Mouse (Mus musculus) large intestine, adult 2 months (tissue): Measurements from ENCODE around the gene Cbx3. TPM values are rescaled to one million over a fixed set of nuclear protein-coding genes. Genes with fewer than 3 reads are reported as not detected.

Experiments used
- DNase-seq: peaks from one replicate; pipeline ENCODE4 v3.0.0-alpha.2; 2012; ENCODE audit warnings: low read depth, low spot score
- WGBS: fragments of 180-500 bp; shearing (Covaris S2); methylation state at CpG from one replicate; pipeline ENCODE4 v1.1.7; 2018; 5-methylcytosine and 5-hydroxymethylcytosine counted together
- polyA plus RNA-seq: library from polyadenylated mRNA; depleted of rRNA; stranded (reverse); fragments of >200 nt; gene quantifications from 2 replicates; pipeline ENCODE4 v1.2.3, GENCODE M21; 2012; rRNA removed

Gene Cbx3
- polyA plus RNA-seq = 6.8 and 7.4 TPM in 2 replicates

DNA sequence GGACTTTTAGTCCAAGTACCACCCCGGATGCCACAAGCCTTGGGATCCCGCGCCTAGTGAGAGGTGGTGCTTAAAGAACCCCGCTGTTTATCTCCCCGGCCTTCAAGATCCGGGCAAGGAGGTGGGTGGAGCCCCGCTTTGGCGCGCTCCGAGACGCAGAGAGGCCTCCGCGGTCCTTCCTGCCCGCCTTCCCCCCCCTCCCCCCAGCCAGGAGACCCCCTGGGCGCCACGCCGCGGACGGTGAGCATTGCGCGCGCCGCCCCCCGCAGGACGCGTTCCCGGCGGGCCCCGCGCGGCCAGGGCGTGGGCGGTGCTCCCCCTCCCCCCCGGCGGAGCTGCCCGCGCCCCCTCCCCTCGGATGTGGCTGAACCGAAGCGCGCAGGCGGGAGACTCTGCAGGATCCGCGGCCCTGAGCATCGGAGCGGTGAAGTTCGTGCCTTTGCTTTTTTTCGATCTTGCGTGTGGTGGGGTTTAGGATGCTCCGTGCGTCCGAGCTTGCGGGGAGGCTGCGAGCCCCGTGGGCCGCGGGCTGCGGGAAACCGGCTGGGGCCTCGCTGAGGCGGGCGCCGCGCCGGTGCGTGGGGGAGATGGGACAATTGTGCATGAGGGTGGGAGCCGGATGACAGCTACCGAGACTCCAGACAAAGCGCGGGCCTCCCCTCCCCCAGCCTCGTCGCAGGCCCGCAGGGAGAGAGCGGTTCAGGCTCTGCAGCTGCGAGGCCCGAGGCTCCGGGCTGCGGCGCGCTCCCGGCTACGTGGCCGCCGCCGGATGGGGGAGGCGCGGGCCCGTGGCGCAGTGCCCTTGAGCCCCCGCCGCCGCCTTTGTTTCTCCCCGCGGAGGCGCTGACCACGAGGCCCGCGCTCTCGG is at the start of gene Cbx3:
Gene Cbx3 (plus strand): TSS at position 50 of the 868 bp plus-strand sequence.
- under 1% methylated on average over 99 of the region's 99 CpGs for WGBS
- no peak for DNase-seq

DNA sequence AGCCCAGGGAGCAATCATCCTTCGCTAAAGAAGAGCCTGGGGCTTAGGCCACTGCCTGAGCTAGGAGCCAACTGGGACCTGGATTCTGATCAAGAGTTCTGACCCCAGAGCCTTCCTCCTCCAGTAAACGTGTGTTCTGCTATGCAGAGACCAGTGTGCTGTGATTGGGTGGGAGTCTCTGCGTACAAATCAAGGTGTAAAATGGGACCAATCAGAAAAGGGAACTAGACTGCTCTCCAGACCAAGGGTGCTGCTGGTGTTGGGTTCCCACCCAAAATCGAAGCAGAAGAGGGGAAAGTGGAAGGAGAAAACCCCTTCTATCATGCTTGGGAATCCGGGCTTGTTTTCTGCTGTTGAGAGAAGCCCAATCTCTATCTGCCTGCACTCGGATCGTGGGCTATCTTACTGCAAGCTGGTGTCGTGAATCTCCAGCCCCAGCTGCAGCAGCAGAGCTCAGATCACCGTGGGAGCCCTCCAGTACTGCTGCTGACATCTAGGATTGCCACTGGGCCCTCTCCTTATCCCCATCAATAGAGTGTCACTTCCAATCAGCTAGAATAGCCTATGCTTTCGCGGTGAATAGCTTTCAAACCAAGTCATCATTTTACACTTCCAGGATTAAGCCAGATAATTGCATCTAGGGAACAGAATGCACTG is 46.6 kb upstream of the Cbx3 start:
- no peak for DNase-seq
- WGBS = 63% methylated on average over 11 of the region's 11 CpGs

DNA sequence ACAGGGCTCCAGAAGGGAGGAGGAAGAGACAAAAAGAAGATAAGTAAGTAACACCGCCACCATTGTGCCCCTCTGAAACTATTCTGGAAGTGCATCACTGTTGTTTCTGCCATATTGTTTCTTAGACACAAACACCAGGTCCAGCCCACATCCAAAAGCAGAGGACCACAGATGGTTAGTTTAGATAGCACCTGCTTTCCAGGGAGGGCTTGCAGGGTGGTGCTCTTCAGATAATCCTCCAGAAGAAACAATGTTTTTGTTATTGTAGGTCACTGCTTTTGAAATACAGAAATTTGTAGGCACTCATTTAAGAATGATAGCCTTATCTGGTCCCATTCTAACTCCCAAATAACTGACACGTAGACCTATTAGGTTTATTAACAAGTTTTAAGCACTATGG is 45.6 kb upstream of the Cbx3 start:
- 90% methylated on average over 2 of the region's 2 CpGs for WGBS
- no peak for DNase-seq

DNA sequence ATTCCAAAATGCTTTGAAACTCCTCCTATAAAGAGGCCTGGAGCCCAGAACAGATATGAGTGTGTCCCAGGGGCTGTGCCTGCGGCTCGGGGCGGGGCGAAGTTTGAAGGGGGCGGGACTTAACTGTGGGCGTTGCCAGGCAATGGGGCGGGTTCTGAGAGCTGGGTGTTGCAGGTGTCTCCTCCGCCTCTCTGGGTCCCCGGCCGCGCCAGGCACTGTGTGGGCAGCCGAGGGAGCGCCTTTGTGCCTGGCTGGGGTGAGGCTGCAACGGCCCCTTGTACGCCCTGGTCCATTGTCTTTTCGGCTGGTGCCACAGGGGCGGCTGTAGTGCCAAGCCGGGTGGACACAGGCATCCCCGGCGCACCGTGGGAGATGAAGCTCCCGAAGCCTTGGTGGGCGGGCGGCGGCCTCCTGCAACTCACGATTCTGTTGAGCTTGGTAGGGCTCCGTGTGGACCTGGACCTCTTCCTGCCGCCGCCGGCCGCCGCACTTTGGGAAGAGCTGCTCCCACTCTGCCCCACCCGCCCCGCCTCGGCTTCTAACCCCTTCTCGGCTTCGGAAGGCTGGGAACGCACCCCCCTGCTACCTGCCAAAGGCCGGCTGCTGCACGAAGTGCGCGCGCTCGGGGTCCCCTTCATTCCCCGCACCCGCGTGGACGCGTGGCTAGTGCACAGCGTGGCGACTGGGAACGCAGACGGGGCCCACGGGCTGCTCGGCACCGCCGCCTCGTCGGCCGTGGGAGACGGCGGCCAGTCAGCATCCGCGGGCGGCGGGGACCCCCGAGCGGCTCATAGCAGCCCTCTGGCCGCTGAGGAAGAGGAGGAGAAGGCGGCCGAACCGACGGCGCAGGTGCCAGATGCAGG is 37.4 kb upstream of the Cbx3 start, which contains the start of gene Nfe2l3:
Gene Nfe2l3 (plus strand): TSS at position 136 of the 863 bp plus-strand sequence.
- WGBS = 1% methylated on average over 74 of the region's 74 CpGs
- DNase-seq = peak; percentile 31

DNA sequence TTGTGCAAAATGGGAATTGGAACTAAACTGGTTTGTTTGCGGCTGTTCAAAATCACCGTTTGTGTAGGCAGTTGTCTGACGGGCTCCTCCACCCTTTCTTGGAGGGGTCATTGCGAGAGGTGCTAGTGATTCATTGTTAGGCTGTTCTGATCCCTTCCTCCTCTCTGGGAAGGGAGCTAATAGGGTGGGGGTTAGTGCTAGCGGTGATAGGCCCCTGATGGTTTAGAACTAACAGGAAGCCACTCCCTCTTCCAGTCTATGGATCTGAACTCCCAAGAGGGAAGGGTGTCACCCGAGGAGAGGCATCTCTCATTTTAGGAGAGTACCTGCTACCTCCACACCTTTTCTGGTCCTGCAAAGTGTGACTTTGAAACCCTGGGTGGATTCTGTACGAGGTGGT is 35.9 kb upstream of the Cbx3 start:
- no peak for DNase-seq
- WGBS = 45% methylated on average over 7 of the region's 7 CpGs

DNA sequence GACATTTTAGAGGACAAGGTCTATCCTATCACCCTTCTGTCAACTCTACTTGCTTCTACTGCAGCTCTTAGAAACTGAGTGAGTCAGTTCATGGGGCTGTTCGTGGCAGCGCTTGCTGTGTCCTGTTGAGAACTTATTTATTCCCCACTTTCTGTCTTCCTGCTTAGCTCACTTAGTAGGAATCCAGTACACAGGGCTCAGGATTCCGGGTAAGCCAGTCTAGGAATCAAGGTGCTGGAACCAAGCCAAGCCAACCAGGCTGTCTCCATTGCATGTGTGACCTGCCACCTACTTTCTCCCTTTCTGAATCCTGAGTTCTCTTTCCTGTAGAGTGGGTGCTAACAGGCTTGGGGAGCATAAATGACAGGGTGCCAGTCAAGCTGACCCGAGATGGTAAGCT is 32.5 kb upstream of the Cbx3 start:
- no peak for DNase-seq
- 29% methylated on average over 4 of the region's 4 CpGs for WGBS

DNA sequence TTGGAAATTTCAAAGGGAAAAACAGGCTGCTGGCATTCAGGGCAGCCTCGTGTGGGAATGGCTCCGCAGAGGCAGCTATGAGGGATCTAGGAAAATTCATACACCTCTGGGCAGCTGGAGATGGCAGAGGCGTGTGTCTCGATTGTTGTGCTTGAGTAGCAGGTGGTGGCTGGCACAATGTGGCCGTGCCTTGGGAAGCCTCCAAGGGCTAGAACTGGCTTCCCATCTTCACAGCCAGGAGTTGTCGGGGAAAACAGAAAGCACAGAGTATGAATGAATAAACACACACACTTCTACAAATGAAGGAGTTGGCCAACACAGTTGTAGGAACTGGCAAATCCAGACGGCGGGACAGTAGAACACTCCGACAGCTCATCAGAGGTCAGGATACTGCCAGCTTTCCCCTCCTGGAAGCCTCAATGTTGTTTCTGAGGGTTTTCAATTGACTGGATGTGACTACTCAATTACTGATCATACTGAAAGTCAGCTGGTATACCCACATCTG is 31.3 kb upstream of the Cbx3 start:
- DNase-seq = no peak
- WGBS = 81% methylated on average over 9 of the region's 9 CpGs

DNA sequence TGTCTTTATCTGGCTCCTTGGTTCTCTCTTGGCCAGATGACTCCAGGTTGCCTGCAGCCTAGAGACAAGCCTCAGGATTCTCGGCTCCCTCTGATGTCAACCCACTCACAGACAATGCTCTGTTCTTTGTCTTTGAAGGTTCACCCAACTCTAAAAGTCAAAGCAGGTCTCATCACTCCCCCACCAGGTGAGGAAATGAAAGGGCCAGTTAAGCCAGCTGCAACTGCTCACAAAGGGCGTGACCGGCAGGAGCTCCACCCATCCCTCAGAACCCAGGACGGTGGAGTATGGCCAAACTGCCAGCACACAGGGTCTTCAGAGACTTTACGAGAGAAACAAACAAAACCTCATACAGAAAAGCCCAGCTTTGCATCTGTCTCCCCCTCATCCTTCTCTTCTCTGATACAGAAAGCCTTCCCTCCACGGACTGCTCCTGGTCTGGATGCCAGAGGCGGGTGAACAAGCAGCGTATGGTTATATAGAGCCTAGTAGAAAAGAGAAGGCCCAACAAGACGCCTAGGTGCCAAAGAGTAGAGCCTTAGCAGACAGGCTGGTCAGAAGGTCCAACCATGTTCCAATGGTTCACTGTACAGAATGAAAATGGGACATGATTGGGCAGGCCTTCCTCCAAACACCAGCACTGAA is 27.8 kb upstream of the Cbx3 start:
- no peak for DNase-seq
- WGBS = 45% methylated on average over 9 of the region's 9 CpGs

DNA sequence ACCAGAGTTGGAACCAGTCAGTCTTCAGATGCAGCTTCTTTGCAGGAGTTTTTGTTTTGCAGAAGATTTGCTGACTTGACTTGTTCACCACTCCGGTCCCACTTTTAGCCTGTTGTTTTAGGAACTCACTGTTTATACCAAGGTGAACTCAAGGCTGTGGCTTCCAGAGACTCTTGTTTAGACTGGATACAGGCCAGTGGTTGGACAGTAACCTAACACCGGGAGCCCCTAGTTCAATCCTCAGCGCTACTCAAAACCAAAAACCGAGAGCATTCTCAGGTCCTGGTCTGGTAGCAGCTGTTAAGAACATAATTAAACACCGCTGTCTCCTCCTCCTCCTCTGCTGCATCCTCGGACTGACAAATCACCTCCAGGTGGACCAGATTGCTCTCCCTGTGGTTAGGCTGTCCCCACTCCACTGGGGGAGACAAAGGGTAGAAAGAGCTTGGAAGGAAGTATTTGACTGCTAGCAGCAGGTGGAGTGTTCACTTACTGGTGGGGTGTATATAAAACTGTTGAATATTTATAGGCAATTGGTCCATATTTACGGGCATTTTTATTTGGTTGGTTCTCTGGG is 17.1 kb upstream of the Cbx3 start:
- no peak for DNase-seq

DNA sequence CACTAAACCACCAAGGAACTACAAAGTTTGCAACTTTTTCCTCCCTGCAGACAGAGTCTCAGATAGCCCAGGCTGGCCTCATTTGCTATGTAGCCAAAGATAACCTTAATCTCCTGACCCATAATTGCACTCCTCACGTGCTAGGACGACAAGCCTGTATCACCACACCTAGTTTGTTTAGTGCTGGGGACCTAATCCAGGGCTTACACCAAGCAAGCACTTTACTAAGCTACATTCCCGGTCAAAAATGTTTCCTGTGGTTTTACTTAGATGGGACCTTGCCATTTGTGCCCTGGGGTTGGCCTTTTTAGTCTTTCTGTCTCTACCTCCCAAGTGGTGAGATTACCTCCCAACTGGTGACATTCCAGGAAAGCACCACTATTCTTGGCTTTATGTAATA is 15.2 kb upstream of the Cbx3 start:
- DNase-seq = no peak
- 14% methylated on average over 3 of the region's 3 CpGs for WGBS

More for the DNA sequence above, 17.1 kb upstream of the Cbx3 start:
- 55% methylated on average over 7 of the region's 7 CpGs for WGBS

DNA sequence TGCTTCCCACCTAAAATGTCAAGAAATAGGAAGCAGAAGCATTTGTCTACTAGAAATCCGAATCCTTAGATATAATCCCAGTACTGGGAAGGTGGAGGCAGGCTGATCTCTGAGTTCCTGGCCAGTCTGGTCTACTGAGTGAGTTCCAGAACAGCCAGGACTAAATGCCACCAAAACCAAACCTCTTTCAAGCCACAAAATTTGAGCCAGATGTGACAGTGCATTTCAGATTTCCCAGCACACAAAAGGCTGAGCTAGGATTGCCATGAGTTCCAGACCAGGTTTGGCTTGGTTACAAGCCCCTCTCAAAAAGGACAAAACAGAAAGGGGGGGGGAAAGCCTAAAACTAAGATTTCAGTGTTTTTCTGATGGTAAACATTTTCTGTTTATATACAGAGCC is 14.0 kb upstream of the Cbx3 start:
- no peak for DNase-seq
- 30% methylated on average over 1 of the region's 1 CpGs for WGBS

DNA sequence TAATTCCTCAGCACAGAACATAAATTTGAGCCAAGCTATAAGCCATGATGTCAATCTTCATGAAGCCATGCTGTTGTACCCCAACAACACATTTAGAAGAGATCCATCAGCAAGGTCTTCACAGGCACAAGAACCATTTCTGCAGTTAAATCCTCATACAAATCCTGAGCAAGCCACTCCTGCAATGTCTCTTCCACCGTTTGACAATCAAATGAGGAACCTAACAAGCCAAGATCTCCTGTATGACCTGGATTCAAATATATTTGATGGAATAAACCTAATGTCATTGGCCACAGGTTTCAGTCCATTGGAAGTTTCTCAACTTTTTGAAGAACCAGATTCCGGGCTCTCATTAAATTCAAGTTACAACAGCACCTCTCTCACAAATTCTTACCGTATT is 12.9 kb upstream of the Cbx3 start:
- DNase-seq = no peak
- WGBS = 56% methylated on average over 3 of the region's 3 CpGs

DNA sequence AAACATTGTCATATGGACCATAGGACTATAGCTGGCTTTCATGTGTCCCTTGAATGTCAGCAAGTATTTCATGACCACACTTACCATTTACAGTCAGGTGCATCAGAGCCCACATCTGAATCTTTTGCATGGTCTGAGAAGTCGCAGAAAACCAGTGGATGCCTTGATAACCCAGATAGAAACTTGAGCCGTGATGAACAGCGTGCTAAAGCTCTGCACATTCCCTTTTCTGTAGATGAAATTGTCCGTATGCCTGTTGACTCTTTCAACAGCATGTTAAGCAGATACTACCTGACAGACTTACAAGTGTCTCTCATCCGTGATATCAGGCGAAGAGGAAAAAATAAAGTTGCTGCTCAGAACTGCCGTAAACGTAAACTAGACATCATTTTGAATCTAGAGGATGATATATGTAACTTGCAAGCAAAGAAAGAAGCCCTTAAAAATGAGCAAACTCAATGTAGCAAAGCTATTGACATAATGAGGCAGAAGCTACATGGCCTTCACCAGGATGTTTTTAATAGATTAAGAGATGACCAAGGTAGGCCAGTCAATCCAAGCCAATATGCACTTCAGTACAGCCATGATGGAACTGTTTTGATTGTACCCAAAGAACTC is 12.3 kb upstream of the Cbx3 start:
- no peak for DNase-seq
- WGBS = 74% methylated on average over 8 of the region's 8 CpGs

DNA sequence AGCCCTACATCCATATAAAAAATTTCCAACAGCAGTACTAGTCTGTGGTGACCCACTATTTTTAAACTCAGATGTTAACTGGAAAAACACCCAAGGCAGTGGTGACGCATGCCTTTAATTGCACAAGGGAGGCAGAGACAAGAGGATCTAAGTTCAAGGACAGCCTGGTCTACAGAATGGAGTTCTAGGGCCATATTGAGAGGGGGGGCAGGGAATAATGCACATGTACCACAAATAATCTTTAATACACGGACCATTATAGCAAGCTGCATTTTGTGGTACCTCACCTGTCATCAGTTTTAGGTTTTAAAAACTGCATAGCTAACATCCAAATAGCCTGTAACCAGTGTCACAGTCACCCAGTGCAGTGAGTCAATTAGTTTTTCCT is 11.2 kb upstream of the Cbx3 start:
- WGBS = 54% methylated on average over 2 of the region's 2 CpGs
- DNase-seq = no peak

DNA sequence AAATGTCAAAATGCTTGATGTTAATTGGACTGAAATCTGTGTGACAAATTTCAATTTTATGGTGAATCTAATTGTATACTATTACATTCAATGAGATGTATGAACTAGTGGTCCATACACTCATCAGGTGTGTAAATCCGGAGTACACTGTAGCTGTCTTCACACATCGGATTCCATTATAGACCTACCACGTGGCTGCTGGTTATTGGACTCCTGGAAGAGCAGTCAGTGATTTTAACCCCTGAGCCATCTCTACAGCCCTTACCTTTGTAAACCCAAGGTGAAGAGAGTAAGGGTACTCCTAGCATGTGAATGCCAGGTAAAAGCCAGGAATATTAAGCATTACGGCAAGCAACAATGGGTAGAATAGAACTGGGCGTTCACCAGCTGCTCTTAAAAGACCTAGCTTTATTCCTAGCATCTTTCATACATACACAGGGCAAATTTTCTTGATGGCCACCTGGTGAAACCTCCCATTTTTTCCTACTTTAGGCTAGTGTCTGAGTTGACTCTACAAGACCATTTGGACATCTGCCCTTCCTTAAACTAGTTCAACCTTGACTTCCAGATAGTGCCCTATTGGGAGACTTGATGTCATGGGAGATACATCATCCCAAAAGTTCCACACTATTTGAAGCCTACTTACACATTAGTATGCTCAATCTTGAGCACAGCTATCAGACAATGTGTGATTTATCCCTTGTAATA is 10.7 kb upstream of the Cbx3 start:
- WGBS = 53% methylated on average over 5 of the region's 5 CpGs
- DNase-seq = no peak

DNA sequence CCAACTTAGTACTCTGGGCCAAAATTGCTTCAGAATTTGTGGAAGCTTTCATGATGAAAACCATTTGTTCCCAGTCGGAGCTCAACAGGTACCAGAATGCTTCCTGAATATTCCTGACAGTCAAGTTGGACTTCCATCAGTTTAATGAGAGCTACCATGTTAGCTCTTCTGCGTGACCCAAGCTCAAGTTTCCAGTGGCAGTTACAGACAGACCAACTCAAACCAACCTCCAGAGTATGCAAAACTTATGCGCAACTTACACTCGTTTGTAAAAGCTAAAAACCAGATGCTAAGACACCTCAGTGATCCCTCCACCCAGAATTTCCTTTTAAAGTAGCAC is 10.2 kb upstream of the Cbx3 start:
- no peak for DNase-seq
- WGBS = 83% methylated on average over 4 of the region's 4 CpGs

DNA sequence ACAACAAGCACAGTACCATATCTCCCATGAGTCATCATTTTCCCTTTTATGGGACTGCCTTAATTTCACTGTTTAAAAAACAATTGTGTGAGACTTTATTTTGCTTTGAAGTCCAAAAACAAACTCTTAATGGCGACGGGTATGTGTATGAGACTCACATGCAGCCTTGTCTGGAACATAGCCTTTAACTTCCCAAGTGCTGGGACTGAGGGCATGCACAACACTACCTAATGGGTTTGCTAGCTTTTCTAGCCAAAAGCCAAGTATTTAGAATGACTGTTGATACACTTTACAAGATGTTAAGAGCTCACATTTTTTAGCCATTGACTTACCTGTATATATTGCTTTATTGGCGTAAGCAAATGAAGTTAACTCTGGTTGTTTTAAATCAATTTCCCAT is 9.8 kb upstream of the Cbx3 start:
- WGBS = 71% methylated on average over 3 of the region's 3 CpGs
- no peak for DNase-seq

DNA sequence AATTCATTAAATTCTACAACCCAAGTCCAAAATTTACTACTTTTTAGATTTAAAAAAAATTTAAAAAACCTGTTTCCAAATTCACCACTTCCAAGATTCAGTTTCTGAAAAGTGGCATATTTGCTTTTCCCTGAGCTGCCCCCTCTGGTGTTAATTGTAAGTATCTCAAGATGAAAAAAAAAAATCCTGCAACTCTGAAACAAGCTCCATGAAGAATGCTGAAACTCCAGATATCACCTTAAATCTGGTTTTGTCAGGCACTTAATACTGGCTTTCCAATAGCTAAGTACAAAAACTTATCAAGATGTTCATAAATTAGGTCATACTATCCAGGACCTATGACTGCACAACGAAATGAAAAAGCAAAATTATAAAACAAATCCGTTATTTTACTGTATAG is 2.5 kb upstream of the Cbx3 start:
- DNase-seq = no peak
- 1% methylated on average over 2 of the region's 2 CpGs for WGBS
